Mouse (Mus musculus): ENCODE measurements around the gene Ppil6.
A peak's percentile ranks its signal among the peaks of the same experiment; 100 is the strongest.

Gene Ppil6

GRCm38 (mm10) chr10:41477278-41478181 is 12.7 kb upstream of the Ppil6 start:
- peak; percentile 23 for DNase-seq (ENCODE audit: low read depth, low spot score)

GRCm38 (mm10) chr10:41479961-41480360 is 10.3 kb upstream of the Ppil6 start:
- DNase-seq (ENCODE audit: low read depth, low spot score), result no peak

- no peak for DNase-seq (ENCODE audit: low read depth, low spot score)
Observed at GRCm38 (mm10) chr10:41480938-41481880, 9.0 kb upstream of the Ppil6 start.

- DNase-seq (ENCODE audit: low read depth, low spot score), result no peak
Observed at GRCm38 (mm10) chr10:41482446-41482845, 7.8 kb upstream of the Ppil6 start.

GRCm38 (mm10) chr10:41485778-41486177 is 4.5 kb upstream of the Ppil6 start:
- DNase-seq (ENCODE audit: low read depth, low spot score), result no peak

- DNase-seq (ENCODE audit: low read depth, low spot score), result no peak
Observed at GRCm38 (mm10) chr10:41486506-41487170, 3.6 kb upstream of the Ppil6 start.

- no peak for DNase-seq (ENCODE audit: low read depth, low spot score)
Observed at GRCm38 (mm10) chr10:41488877-41489276, 1.4 kb upstream of the Ppil6 start.

- DNase-seq (ENCODE audit: low read depth, low spot score), result no peak
Observed at GRCm38 (mm10) chr10:41489294-41489693, 945 bp upstream of the Ppil6 start.

GRCm38 (mm10) chr10:41490518-41490873 is 257 bp downstream of the Ppil6 start:
- DNase-seq (ENCODE audit: low read depth, low spot score), result no peak

- no peak for DNase-seq (ENCODE audit: low read depth, low spot score)
Observed at GRCm38 (mm10) chr10:41491111-41491510, 872 bp downstream of the Ppil6 start.

- DNase-seq (ENCODE audit: low read depth, low spot score), result no peak
Observed at GRCm38 (mm10) chr10:41500941-41501340, 10.7 kb downstream of the Ppil6 start.

- DNase-seq (ENCODE audit: low read depth, low spot score), result no peak
Observed at GRCm38 (mm10) chr10:41504996-41505395, 14.8 kb downstream of the Ppil6 start.

GRCm38 (mm10) chr10:41505446-41505845 is 15.2 kb downstream of the Ppil6 start:
- peak; percentile 74 for DNase-seq (ENCODE audit: low read depth, low spot score)

- no peak for DNase-seq (ENCODE audit: low read depth, low spot score)
Observed at GRCm38 (mm10) chr10:41509160-41509559, 18.9 kb downstream of the Ppil6 start.

- DNase-seq (ENCODE audit: low read depth, low spot score), result no peak
Observed at GRCm38 (mm10) chr10:41514301-41514700, 24.1 kb downstream of the Ppil6 start.

- no peak for DNase-seq (ENCODE audit: low read depth, low spot score)
Observed at GRCm38 (mm10) chr10:41514921-41515320, 24.7 kb downstream of the Ppil6 start.

- peak; percentile 58 for DNase-seq (ENCODE audit: low read depth, low spot score)
Observed at GRCm38 (mm10) chr10:41518508-41518980, 28.3 kb downstream of the Ppil6 start.

GRCm38 (mm10) chr10:41518981-41519618 is 28.9 kb downstream of the Ppil6 start, which contains the start of gene Cd164:
Gene Cd164, plus strand, starts transcription at chr10:41519414.
- DNase-seq (ENCODE audit: low read depth, low spot score), result peak; percentile 83

- DNase-seq (ENCODE audit: low read depth, low spot score), result no peak
Observed at GRCm38 (mm10) chr10:41519640-41520409, 29.6 kb downstream of the Ppil6 start.

GRCm38 (mm10) chr10:41520410-41520673 is 30.1 kb downstream of the Ppil6 start:
- no peak for DNase-seq (ENCODE audit: low read depth, low spot score)

GRCm38 (mm10) chr10:41523386-41523785 is 33.1 kb downstream of the Ppil6 start:
- no peak for DNase-seq (ENCODE audit: low read depth, low spot score)

Measured in telencephalon, adult 2 months (tissue).